Mouse (Mus musculus) CH12.LX (cell line): ENCODE data around the gene 9330161L09Rik. TPM values are rescaled to one million over a fixed set of nuclear protein-coding genes. Genes with fewer than 3 reads are reported as not detected.

ENCODE experiments used
- DNase-seq: peaks from one replicate; pipeline ENCODE4 v3.0.0-alpha.2; 2013; ENCODE audit errors: extremely low read depth
- H3K27ac ChIP-seq: 2 replicates; pipeline ENCODE4 v1.5.1; 2012; ENCODE audit warnings: low read depth, mild to moderate bottlenecking, control low read depth, moderate library complexity; ENCODE audit not compliant: insufficient read depth
- H3K27me3 ChIP-seq: replicated peaks from 2 replicates; pipeline ENCODE3; 2012; ENCODE audit warnings: inconsistent platforms
- H3K36me3 ChIP-seq, 2 experiments: replicated peaks in 1 of 2; 2 replicates each; pipeline versions ENCODE3 to v1.6.1; 2012; ENCODE audit warnings: inconsistent platforms in 1 of 2, low read length in 1 of 2, mild to moderate bottlenecking in 1 of 2, mixed read lengths in 1 of 2, moderate library complexity in 1 of 2; ENCODE audit not compliant: control insufficient read depth in 1 of 2, insufficient read depth in 1 of 2
- H3K4me1 ChIP-seq, 2 experiments: 2 replicates each; pipeline ENCODE4 v1.6.1; 2012; ENCODE audit warnings: inconsistent platforms in 1 of 2, moderate library complexity in 1 of 2; ENCODE audit not compliant: insufficient read depth in 2 of 2, control insufficient read depth in 1 of 2
- H3K4me2 ChIP-seq: 2 replicates; pipeline ENCODE4 v1.6.1; 2012; ENCODE audit warnings: low read depth, mild to moderate bottlenecking, control low read depth; ENCODE audit not compliant: poor library complexity, insufficient read depth, severe bottlenecking
- H3K4me3 ChIP-seq, 3 experiments: fragments of 150-350 bp in 1 of 3; sonication (generic) in 1 of 3; replicated peaks in 1 of 3; 2 replicates each; pipeline versions ENCODE3 to v1.5.1; 2011 to 2012; ENCODE audit warnings: low read depth in 2 of 3, low read length in 2 of 3, mild to moderate bottlenecking in 2 of 3, moderate library complexity in 2 of 3, control low read depth in 1 of 3, improper control_type of control experiment in 1 of 3, inconsistent platforms in 1 of 3, mixed read lengths in 1 of 3; ENCODE audit not compliant: poor library complexity in 1 of 3
- H3K79me2 ChIP-seq: replicated peaks from 2 replicates; pipeline ENCODE4 v1.6.1; 2012; ENCODE audit warnings: mild to moderate bottlenecking, moderate library complexity; ENCODE audit not compliant: control insufficient read depth, poor library complexity, insufficient read depth, severe bottlenecking; ENCODE audit errors: extremely low read depth
- H3K9ac ChIP-seq: 2 replicates; pipeline ENCODE4 v1.6.1; 2012; ENCODE audit warnings: low read depth, mild to moderate bottlenecking, control low read depth, moderate library complexity; ENCODE audit not compliant: insufficient read depth
- H3K9me3 ChIP-seq: replicated peaks from 2 replicates; pipeline ENCODE3; 2012; ENCODE audit warnings: low read length, inconsistent platforms, mixed read lengths
- BHLHE40 ChIP-seq: IDR thresholded peaks from 2 replicates; pipeline ENCODE4 v1.6.1; 2011; ENCODE audit warnings: mild to moderate bottlenecking, low read depth, low read length, improper control_type of control experiment
- CHD2 ChIP-seq: IDR thresholded peaks from 2 replicates; pipeline ENCODE4 v1.6.1; 2011; ENCODE audit warnings: low read length, improper control_type of control experiment
- CTCF ChIP-seq, 2 experiments: IDR thresholded peaks in 1 of 2; conservative IDR thresholded peaks in 1 of 2; 2 replicates each; pipeline ENCODE4 v1.5.1; 2011 to 2012; ENCODE audit warnings: low read depth in 2 of 2, low read length in 2 of 2, improper control_type of control experiment in 1 of 2, inconsistent platforms in 1 of 2, mild to moderate bottlenecking in 1 of 2, moderate library complexity in 1 of 2
- E2F4 ChIP-seq: IDR thresholded peaks from 2 replicates; pipeline ENCODE4 v1.6.1; 2011; ENCODE audit warnings: low read depth, low read length, improper control_type of control experiment; ENCODE audit not compliant: insufficient replicate concordance
- ETS1 ChIP-seq: conservative IDR thresholded peaks from 2 replicates; pipeline ENCODE4 v1.6.1; 2012; ENCODE audit warnings: low read depth, mild to moderate bottlenecking, inconsistent platforms, low read length, improper control_type of control experiment, moderate library complexity
- JUN ChIP-seq: IDR thresholded peaks from 2 replicates; pipeline ENCODE4 v1.6.1; 2011; ENCODE audit warnings: low read depth, mild to moderate bottlenecking, low read length, improper control_type of control experiment, moderate library complexity; ENCODE audit not compliant: insufficient read depth
- JUND ChIP-seq: conservative IDR thresholded peaks from 2 replicates; pipeline ENCODE4 v1.6.1; 2011; ENCODE audit warnings: low read depth, low read length, improper control_type of control experiment
- MAFK ChIP-seq: IDR thresholded peaks from 2 replicates; pipeline ENCODE4 v1.6.1; 2011; ENCODE audit warnings: low read length, improper control_type of control experiment; ENCODE audit not compliant: insufficient replicate concordance
- MAX ChIP-seq: IDR thresholded peaks from 2 replicates; pipeline ENCODE4 v1.6.1; 2011; ENCODE audit warnings: low read length, improper control_type of control experiment
- MAZ ChIP-seq: IDR thresholded peaks from 2 replicates; pipeline ENCODE4 v1.6.1; 2012; ENCODE audit warnings: low read depth, mild to moderate bottlenecking, inconsistent platforms, low read length, improper control_type of control experiment, moderate library complexity
- MEF2A ChIP-seq: IDR thresholded peaks from 2 replicates; pipeline ENCODE4 v1.6.1; 2014; ENCODE audit warnings: low read depth, mild to moderate bottlenecking, inconsistent platforms, low read length, improper control_type of control experiment, borderline replicate concordance
- MXI1 ChIP-seq: IDR thresholded peaks from 2 replicates; pipeline ENCODE4 v1.6.1; 2011; ENCODE audit warnings: mild to moderate bottlenecking, low read depth, low read length, improper control_type of control experiment
- NRF1 ChIP-seq: IDR thresholded peaks from 2 replicates; pipeline ENCODE4 v1.6.1; 2014; ENCODE audit warnings: low read depth, mild to moderate bottlenecking, inconsistent platforms, low read length, improper control_type of control experiment, moderate library complexity
- RAD21 ChIP-seq: IDR thresholded peaks from 2 replicates; pipeline ENCODE4 v1.6.1; 2011; ENCODE audit warnings: low read depth, mild to moderate bottlenecking, low read length, improper control_type of control experiment, moderate library complexity
- RCOR1 ChIP-seq: conservative IDR thresholded peaks from 2 replicates; pipeline ENCODE4 v1.6.1; 2012; ENCODE audit warnings: low read depth, mild to moderate bottlenecking, inconsistent platforms, low read length, improper control_type of control experiment
- SIN3A ChIP-seq: IDR thresholded peaks from 2 replicates; pipeline ENCODE4 v1.6.1; 2012; ENCODE audit warnings: low read length, improper control_type of control experiment, inconsistent platforms
- SMC3 ChIP-seq: IDR thresholded peaks from 2 replicates; pipeline ENCODE4 v1.6.1; 2011; ENCODE audit warnings: low read depth, low read length, improper control_type of control experiment
- TCF12 ChIP-seq: IDR thresholded peaks from 2 replicates; pipeline ENCODE4 v1.6.1; 2014; ENCODE audit warnings: low read depth, mild to moderate bottlenecking, inconsistent platforms, low read length, improper control_type of control experiment
- UBTF ChIP-seq: IDR thresholded peaks from 2 replicates; pipeline ENCODE4 v1.6.1; 2012; ENCODE audit warnings: low read depth, mild to moderate bottlenecking, inconsistent platforms, low read length, improper control_type of control experiment, moderate library complexity
- USF1 ChIP-seq: IDR thresholded peaks from 2 replicates; pipeline ENCODE4 v1.6.1; 2014; ENCODE audit warnings: low read depth, mild to moderate bottlenecking, inconsistent platforms, low read length, improper control_type of control experiment
- USF2 ChIP-seq: conservative IDR thresholded peaks from 2 replicates; pipeline ENCODE4 v1.6.1; 2011; ENCODE audit warnings: low read depth, low read length, improper control_type of control experiment
- ZKSCAN1 ChIP-seq: IDR thresholded peaks from 2 replicates; pipeline ENCODE4 v1.6.1; 2012; ENCODE audit warnings: low read depth, inconsistent platforms, low read length, improper control_type of control experiment, borderline replicate concordance
- ZMIZ1 ChIP-seq: IDR thresholded peaks from 2 replicates; pipeline ENCODE4 v1.6.1; 2012; ENCODE audit warnings: low read depth, mild to moderate bottlenecking, inconsistent platforms, low read length, improper control_type of control experiment
- ZNF384 ChIP-seq: IDR thresholded peaks from 2 replicates; pipeline ENCODE4 v1.6.1; 2012; ENCODE audit warnings: low read depth, low read length, improper control_type of control experiment, inconsistent platforms
- dilution Hi-C: fragments of 300-500 bp; cut with MboI; formaldehyde crosslinking; loops from 2 replicates; pipeline ENCODE4 v1.14.3; 2020; ENCODE audit warnings: low sequenced_read_pairs; ENCODE audit not compliant: extremely low pct_unique_long_range_greater_than_20kb, extremely low pct_ligation_motif_present
- in situ Hi-C: fragments of 300-500 bp; cut with MboI; formaldehyde crosslinking; loops from 3 replicates; pipeline ENCODE4 v1.14.3; 2019; ENCODE audit warnings: low sequenced_read_pairs, low pct_ligation_motif_present, low pct_unique_long_range_greater_than_20kb, mixed read lengths
- polyA plus RNA-seq: library from polyadenylated mRNA; unstranded; fragments of >175 nt; gene quantifications from 2 replicates; pipeline ENCODE4 v1.2.1, GENCODE M21; 2012; ENCODE audit warnings: low read depth; ENCODE audit not compliant: insufficient read length
- total RNA-seq, 2 experiments: library from RNA; depleted of rRNA; stranded (reverse); fragments of 300-350 nt in 1 of 2; fragments of >200 nt in 1 of 2; gene quantifications; 2 replicates each; pipeline ENCODE4 v1.2.3; 2012 to 2014

Gene 9330161L09Rik
- total and polyA plus RNA-seq, 3 experiments, result 0.24 to 0.54 (median 0.34) TPM

DNA sequence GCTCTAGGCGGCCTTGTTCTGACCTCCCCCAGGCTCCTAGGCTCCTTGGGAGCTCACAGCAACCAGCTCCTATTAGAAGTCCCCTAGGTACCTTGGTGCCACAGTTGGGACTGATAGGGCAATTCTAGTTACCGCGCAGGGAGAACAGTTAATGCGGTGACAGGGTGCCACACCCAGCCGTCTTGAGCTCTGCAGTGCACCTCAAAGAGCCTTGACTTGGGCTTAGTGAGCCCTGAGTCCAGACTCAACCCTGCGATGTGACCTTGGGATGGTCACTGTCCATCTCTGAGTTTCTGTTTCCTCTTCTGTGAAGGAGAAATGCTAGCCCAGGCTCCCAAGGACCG, 39.3 kb downstream of the 9330161L09Rik start:
- Histone ChIP-seq H3K4me2 (peak overlapping the region; percentile 41; the same call in 1 of the 2 replicates), H3K79me2 (no peaks in the 10 kb centered on the region), H3K27ac (no peak overlapping the region), H3K4me1 (peaks cover 0 to 6% of the 10 kb centered on the region in 2 experiments; a peak in 2 of 4 replicates), H3K27me3 (peaks cover 32% of the 10 kb centered on the region), H3K4me3 (no peak overlapping the region), H3K9ac (no peak overlapping the region)
- in situ Hi-C loops, result loop anchor here (5.0 kb wide), 1 partner anchor 226 kb away; no protein-coding TSS in a partner anchor
- TF ChIP-seq MAX (no peak), MEF2A (no peak), UBTF (no peak), SIN3A (no peak), E2F4 (no peak), MAFK (no peak), JUND (no peak), TCF12 (no peak), ZKSCAN1 (no peak), ZMIZ1 (no peak)
- TF ChIP-seq, all 38 proteins: peak for 0
- Histone ChIP-seq H3K36me3 (no peaks in the 10 kb centered on the region), H3K9me3 (no peaks in the 10 kb centered on the region)
- no peak for DNase-seq
- dilution Hi-C loops, result no loop called here

DNA sequence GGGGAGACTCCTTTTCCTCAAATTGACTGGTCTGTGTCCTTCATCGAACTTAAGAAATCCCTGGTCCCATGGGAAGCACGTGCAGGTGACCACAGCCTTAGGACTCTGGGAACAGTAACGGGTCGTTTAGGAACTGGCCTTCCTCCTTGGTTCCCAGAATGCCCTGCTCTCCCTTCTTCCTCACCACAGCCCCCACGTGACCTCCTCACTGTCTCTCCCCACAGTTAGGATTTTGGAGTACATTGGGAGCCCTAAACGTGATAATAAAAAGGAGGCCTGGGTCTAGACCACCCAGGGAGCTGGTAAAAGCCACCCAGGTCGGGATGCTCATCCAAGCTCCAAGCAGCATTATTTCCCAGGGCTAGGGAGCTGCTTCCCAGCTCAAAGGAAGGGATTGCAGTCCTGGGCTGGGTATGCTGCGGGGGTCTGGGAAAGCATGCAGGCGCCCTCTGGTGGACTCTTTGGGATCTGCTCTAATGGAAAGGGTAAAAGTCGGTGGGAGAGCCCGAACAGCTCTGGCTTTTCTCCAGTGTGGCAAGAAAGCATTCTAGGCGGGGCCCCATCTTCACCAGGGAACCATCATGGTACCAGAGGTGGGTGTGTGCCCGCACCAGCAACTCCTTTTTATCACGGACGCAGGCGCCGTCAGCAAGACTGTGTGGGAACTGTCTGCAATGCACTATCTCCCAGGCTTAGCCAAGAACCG, 39.8 kb downstream of the 9330161L09Rik start:
- Histone ChIP-seq H3K4me3 (no peak overlapping the region), H3K9ac (no peak overlapping the region), H3K9me3 (no peaks in the 10 kb centered on the region), H3K79me2 (no peaks in the 10 kb centered on the region), H3K27me3 (peaks cover 30% of the 10 kb centered on the region), H3K27ac (no peak overlapping the region), H3K4me2 (peak overlapping the region; percentile 41; the same call in 1 of the 2 replicates), H3K4me1 (peaks cover 0 to 11% of the 10 kb centered on the region in 2 experiments; a peak in 2 of 4 replicates), H3K36me3 (no peaks in the 10 kb centered on the region)
- dilution Hi-C loops, result no loop called here
- in situ Hi-C loops, result loop anchor here (5.0 kb wide), 1 partner anchor 225 kb away; no protein-coding TSS in a partner anchor
- peak; percentile 60 for DNase-seq
- TF ChIP-seq MXI1 (no peak), JUN (no peak), ETS1 (no peak), RAD21 (peak; percentile 74), UBTF (no peak), MEF2A (no peak), USF2 (no peak), CTCF (conservative IDR thresholded peaks at IDR 0.05 in 1 of 2, IDR thresholded peaks at IDR 0.05 in 1 of 2; ENCODE audit: low read depth in 2 of 2, low read length in 2 of 2) (peak; percentile 37 to 86), USF1 (no peak), CHD2 (no peak), MAZ (no peak), ZMIZ1 (no peak), NRF1 (no peak), SIN3A (no peak), SMC3 (peak; percentile 75), ZNF384 (no peak), RCOR1 (no peak), BHLHE40 (no peak)
